Mouse (Mus musculus) cerebellum, adult 2 months (tissue): ENCODE data around the gene Exosc10. TPM values are rescaled to one million over a fixed set of nuclear protein-coding genes. Genes with fewer than 3 reads are reported as not detected.
A peak's percentile ranks its signal among the peaks of the same experiment; 100 is the strongest.

Experiments
- DNase-seq, 2 experiments: peaks; one replicate each; pipeline ENCODE4 v3.0.0; 2021
- H3K27ac ChIP-seq: fragments of 200-500 bp; 2 replicates; pipeline ENCODE4 v1.5.1; 2012; ENCODE audit warnings: low read length, control low read depth, inconsistent platforms; ENCODE audit not compliant: insufficient read depth
- H3K27me3 ChIP-seq: fragments of 200-500 bp; 2 replicates; pipeline ENCODE4 v1.6.1; 2012; ENCODE audit warnings: inconsistent platforms, mild to moderate bottlenecking, low read length, moderate library complexity; ENCODE audit not compliant: control insufficient read depth, insufficient read depth
- H3K4me1 ChIP-seq: fragments of 200-500 bp; 2 replicates; pipeline ENCODE4 v1.6.1; 2011; ENCODE audit warnings: low read length; ENCODE audit not compliant: control insufficient read depth, insufficient read depth
- H3K4me3 ChIP-seq: fragments of 200-500 bp; replicated peaks from 2 replicates; pipeline ENCODE3; 2011; ENCODE audit warnings: mild to moderate bottlenecking, low read depth, low read length, control low read depth; ENCODE audit not compliant: insufficient read depth
- CTCF ChIP-seq: fragments of 200-500 bp; IDR thresholded peaks from 2 replicates; pipeline ENCODE4 v1.5.1; 2011; ENCODE audit warnings: low read depth, mild to moderate bottlenecking, control low read depth, low read length, moderate library complexity, borderline replicate concordance; ENCODE audit not compliant: insufficient read depth
- POLR2A ChIP-seq: fragments of 200-500 bp; IDR thresholded peaks from 2 replicates; pipeline ENCODE4 v1.6.1; 2011; ENCODE audit warnings: low read length, control low read depth, borderline replicate concordance; ENCODE audit not compliant: insufficient read depth
- WGBS: fragments of 180-500 bp; shearing (Covaris S2); methylation state at CpG from one replicate; pipeline ENCODE4 v1.1.7; 2018; 5-methylcytosine and 5-hydroxymethylcytosine counted together
- polyA plus RNA-seq: library from polyadenylated mRNA; depleted of rRNA; stranded (reverse); fragments of >200 nt; gene quantifications from 2 replicates; pipeline ENCODE4 v1.2.3, GENCODE M21; 2012; rRNA removed

The Exosc10 gene
- polyA plus RNA-seq, 1 experiment: 47.1 TPM

- Histone ChIP-seq H3K27ac (no peak overlapping the region), H3K27me3 (no peaks in the 10 kb centered on the region), H3K4me1 (peaks cover 5% of the 10 kb centered on the region), H3K4me3 (no peak overlapping the region)
- no peak for TF ChIP-seq CTCF
- 88% methylated on average over 4 of the region's 4 CpGs for WGBS
- DNase-seq: no peak
Measured at GRCm38 (mm10) chr4:148622485-148622884, 64.3 kb downstream of the Exosc10 start.

GRCm38 (mm10) chr4:148623609-148624008 lies 65.4 kb downstream of the Exosc10 start:
- H3K4me3 ChIP-seq: no peak overlapping the region
- no peak for DNase-seq
- H3K27ac ChIP-seq: no peak overlapping the region
- 89% methylated on average over 4 of the region's 4 CpGs for WGBS
- TF ChIP-seq POLR2A (no peak), CTCF (no peak)
- H3K27me3 ChIP-seq: no peaks in the 10 kb centered on the region
- peaks cover 5% of the 10 kb centered on the region for H3K4me1 ChIP-seq

- Histone ChIP-seq H3K27ac (no peak overlapping the region), H3K27me3 (no peaks in the 10 kb centered on the region), H3K4me1 (peaks cover 5% of the 10 kb centered on the region), H3K4me3 (peak overlapping the region; percentile 38)
- 73% methylated on average over 10 of the region's 10 CpGs for WGBS
- no peak for DNase-seq
- TF ChIP-seq CTCF: no peak
- no peak for TF ChIP-seq POLR2A
Measured at GRCm38 (mm10) chr4:148625010-148625409, 66.8 kb downstream of the Exosc10 start.

- peak overlapping the region; percentile 97 for H3K4me3 ChIP-seq
- H3K27ac ChIP-seq: peak overlapping the region; percentile 93
- H3K27me3 ChIP-seq: no peaks in the 10 kb centered on the region
- TF ChIP-seq CTCF (no peak), POLR2A (no peak)
- peaks cover 5% of the 10 kb centered on the region for H3K4me1 ChIP-seq
- WGBS: under 1% methylated on average over 57 of the region's 57 CpGs
- peak in 1 of 2 experiments; percentile 24 for DNase-seq
Measured at GRCm38 (mm10) chr4:148625756-148626622, 67.8 kb downstream of the Exosc10 start.

GRCm38 (mm10) chr4:148626623-148627185 lies 68.5 kb downstream of the Exosc10 start, which contains the start of gene Tardbp:
Gene Tardbp, minus strand, starts transcription at chr4:148627019.
- H3K4me3 ChIP-seq: peak within 1 kb of the TSS; percentile 97
- H3K27me3 ChIP-seq: no peaks in the 10 kb centered on the region
- peak; percentile 94 to 95 for DNase-seq
- H3K27ac ChIP-seq: peak within 1 kb of the TSS; percentile 93
- peaks cover 5% of the 10 kb centered on the region for H3K4me1 ChIP-seq
- peak; percentile 92 for TF ChIP-seq POLR2A
- no peak for TF ChIP-seq CTCF
- under 1% methylated on average over 51 of the region's 51 CpGs for WGBS

- DNase-seq: no peak
- TF ChIP-seq POLR2A (no peak), CTCF (no peak)
- peak overlapping the region; percentile 37; the same call in 1 of the 2 replicates for H3K27ac ChIP-seq
- 60% methylated on average over 3 of the region's 3 CpGs for WGBS
- H3K27me3 ChIP-seq: no peaks in the 10 kb centered on the region
- H3K4me1 ChIP-seq: peaks cover 5% of the 10 kb centered on the region
- H3K4me3 ChIP-seq: no peak overlapping the region
Measured at GRCm38 (mm10) chr4:148627246-148627645, 69.0 kb downstream of the Exosc10 start.

Other genes starting within 250 kb of the Exosc10 start
- 11.2 and 12.9 TPM in 2 replicates for gene Ubiad1, start 113.7 kb upstream of the Exosc10 start, polyA plus RNA-seq
- 36.3 and 42.7 TPM in 2 replicates for gene Mtor, start 109.8 kb upstream of the Exosc10 start, polyA plus RNA-seq
- 0.10 and 0.13 TPM in 2 replicates for gene Angptl7, start 58.0 kb upstream of the Exosc10 start, polyA plus RNA-seq
- 68.9 and 75.8 TPM in 2 replicates for gene Srm, start 33.1 kb downstream of the Exosc10 start, polyA plus RNA-seq
- 0.82 and 1.9 TPM in 2 replicates for gene Masp2, start 44.1 kb downstream of the Exosc10 start, polyA plus RNA-seq
- gene Tardbp, start 68.6 kb downstream of the Exosc10 start, polyA plus RNA-seq: 276 and 338 TPM in 2 replicates
- 0.10 and 0.11 TPM in 2 replicates for gene Gm572, start 84.9 kb downstream of the Exosc10 start, polyA plus RNA-seq
- gene Casz1, start 246.0 kb downstream of the Exosc10 start, polyA plus RNA-seq: 1.4 and 1.5 TPM in 2 replicates